Mouse (Mus musculus) midbrain, postnatal 0 days (tissue): ENCODE results near the gene Mrpl34. TPM values are rescaled to one million over a fixed set of nuclear protein-coding genes. Genes with fewer than 3 reads are reported as not detected.

Experiments
- ATAC-seq: fragments of 200-750 bp; cut with Nextera tagmentation; 2 replicates; pipeline ENCODE4 v1.8.0; 2017; ENCODE audit warnings: moderate number of reproducible peaks, mild to moderate bottlenecking, moderate TSS enrichment, moderate library complexity; ENCODE audit not compliant: low FRiP score
- DNase-seq: peaks from one replicate; pipeline ENCODE4 v3.0.0-alpha.2; 2015; ENCODE audit warnings: low spot score
- H3K27ac ChIP-seq: fragments of 300-500 bp; sonication (generic); 2 replicates; pipeline ENCODE4 v1.5.1; 2014; ENCODE audit warnings: low read depth, mild to moderate bottlenecking, low read length, mixed read lengths
- H3K27me3 ChIP-seq: fragments of 300-500 bp; sonication (generic); 2 replicates; pipeline ENCODE4 v1.6.1; 2014; ENCODE audit warnings: low read length, control low read depth, mixed read lengths; ENCODE audit not compliant: insufficient read depth
- H3K36me3 ChIP-seq: fragments of 300-500 bp; sonication (generic); 2 replicates; pipeline ENCODE4 v1.6.1; 2014; ENCODE audit warnings: low read length, control low read depth, mixed read lengths; ENCODE audit not compliant: insufficient read depth
- H3K4me1 ChIP-seq: fragments of 300-500 bp; sonication (generic); 2 replicates; pipeline ENCODE4 v1.6.1; 2014; ENCODE audit warnings: mild to moderate bottlenecking, control low read depth, antibody characterized with exemption, low read length, mixed read lengths; ENCODE audit not compliant: insufficient read depth
- H3K4me2 ChIP-seq: fragments of 300-500 bp; sonication (generic); 2 replicates; pipeline ENCODE4 v1.6.1; 2014; ENCODE audit warnings: low read depth, mild to moderate bottlenecking, low read length, mixed read lengths; ENCODE audit not compliant: poor library complexity, severe bottlenecking
- H3K4me3 ChIP-seq: fragments of 300-500 bp; sonication (generic); 2 replicates; pipeline ENCODE4 v1.5.1; 2014; ENCODE audit warnings: low read depth, mild to moderate bottlenecking, low read length, moderate library complexity
- H3K9ac ChIP-seq: fragments of 300-500 bp; sonication (generic); replicated peaks from 2 replicates; pipeline ENCODE4 v1.6.1; 2014; ENCODE audit warnings: mild to moderate bottlenecking, low read length, moderate library complexity, mixed read lengths; ENCODE audit not compliant: poor library complexity, severe bottlenecking
- H3K9me3 ChIP-seq: fragments of 300-500 bp; sonication (generic); 2 replicates; pipeline ENCODE4 v1.6.1; 2016; ENCODE audit warnings: low read length, control low read depth
- CTCF ChIP-seq: IDR thresholded peaks from 2 replicates; pipeline ENCODE4 v1.5.1; 2016; ENCODE audit warnings: antibody characterized with exemption, mild to moderate bottlenecking
- WGBS: fragments of 180-500 bp; shearing (Covaris S2); extraction: QIAGEN DNeasy Blood & Tissue Kit; methylation state at CpG from one replicate; pipeline ENCODE4 v1.1.7; 2014; 5-methylcytosine and 5-hydroxymethylcytosine counted together
- polyA plus RNA-seq: library from polyadenylated mRNA; unstranded; fragments of >200 nt; fragmentation: Nextera tagmentation; extraction: Ambion mirVana; gene quantifications from 2 replicates; pipeline ENCODE4 v1.2.1, GENCODE M21; 2015
- total RNA-seq: library from RNA; depleted of rRNA; stranded (reverse); fragments of >200 nt; gene quantifications from 2 replicates; pipeline ENCODE4 v1.2.3, GENCODE M21; 2014

Gene Mrpl34
- total and polyA plus RNA-seq, 2 experiments from 2014 or later = 119 to 163 TPM

DNA sequence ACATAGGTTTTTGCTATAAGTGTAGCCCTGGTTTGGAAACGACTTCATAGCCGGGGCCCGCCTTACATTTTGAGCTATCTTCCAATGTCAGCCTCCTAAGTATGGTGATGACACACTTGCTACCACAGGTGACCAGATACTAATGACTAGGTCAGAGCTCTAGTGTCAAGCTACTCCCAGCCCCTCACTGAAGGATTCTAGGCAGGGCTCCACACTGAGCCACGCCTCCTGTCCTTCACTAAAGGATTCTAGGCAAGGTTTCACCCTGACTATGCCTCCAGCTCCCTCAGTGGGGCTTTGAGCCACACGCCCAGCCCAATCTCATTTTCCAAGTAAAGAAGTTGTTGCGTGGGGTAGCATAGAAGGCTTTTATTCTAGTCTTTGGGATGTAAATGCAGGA is 4.0 kb upstream of the Mrpl34 start:
- peaks cover 35% of the 10 kb centered on the region for H3K36me3 ChIP-seq

DNA sequence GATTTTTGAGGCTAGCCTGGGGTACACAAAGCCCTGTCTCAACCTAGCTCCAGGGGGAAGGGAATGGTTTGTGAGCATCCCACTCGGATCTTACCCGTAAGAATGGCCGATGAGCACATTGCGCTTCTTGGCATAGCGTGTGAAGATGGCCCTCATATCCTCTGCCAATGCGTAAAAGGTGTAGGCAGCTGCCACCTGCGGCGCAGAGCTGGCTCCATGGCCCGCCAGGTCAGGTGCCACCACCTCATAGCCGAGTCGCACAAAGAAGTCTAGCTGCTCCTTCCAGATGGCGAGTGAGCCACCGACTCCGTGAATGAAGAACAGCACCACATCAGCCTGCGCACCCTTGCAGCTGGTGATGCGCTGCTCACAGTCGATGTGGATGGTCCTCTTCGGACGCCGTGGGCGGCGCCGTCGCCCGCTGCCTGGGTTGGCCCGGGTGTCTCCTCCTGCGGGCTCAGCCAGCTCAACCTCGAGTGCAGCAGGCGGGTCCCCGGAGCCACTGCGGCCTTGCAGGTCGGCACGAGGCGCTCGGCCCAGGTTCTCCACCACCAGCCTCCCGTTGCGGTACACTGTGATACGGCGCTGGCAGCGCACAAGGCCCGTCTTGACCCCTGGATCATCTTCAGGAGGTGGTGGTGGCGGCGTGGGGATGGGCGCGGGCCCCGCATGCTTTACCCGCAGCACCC is 3.5 kb upstream of the Mrpl34 start:
- H3K9ac ChIP-seq = no peak overlapping the region; the same call in 1 of the 2 replicates
- ATAC-seq (no peak), DNase-seq (no peak)
- peaks cover 35% of the 10 kb centered on the region for H3K36me3 ChIP-seq
- peaks cover 5% of the 10 kb centered on the region; the same call in 1 of the 2 replicates for H3K4me1 ChIP-seq
- H3K4me2 ChIP-seq = no peak overlapping the region
- no peak for TF ChIP-seq CTCF
- H3K9me3 ChIP-seq = no peaks in the 10 kb centered on the region
- no peak overlapping the region for H3K4me3 ChIP-seq
- no peak overlapping the region for H3K27ac ChIP-seq
- WGBS = 88% methylated on average over 42 of the region's 47 CpGs
- no peaks in the 10 kb centered on the region for H3K27me3 ChIP-seq

More for the DNA sequence above, 4.0 kb upstream of the Mrpl34 start:
- TF ChIP-seq CTCF = no peak
- no peak overlapping the region for H3K4me3 ChIP-seq
- no peak overlapping the region for H3K4me2 ChIP-seq
- WGBS = 94% methylated on average over 6 of the region's 6 CpGs
- no peak for DNase-seq
- no peak overlapping the region for H3K27ac ChIP-seq
- no peaks in the 10 kb centered on the region for H3K27me3 ChIP-seq
- no peak for ATAC-seq
- peaks cover 5% of the 10 kb centered on the region; the same call in 1 of the 2 replicates for H3K4me1 ChIP-seq
- H3K9me3 ChIP-seq = no peaks in the 10 kb centered on the region
- no peak overlapping the region for H3K9ac ChIP-seq

DNA sequence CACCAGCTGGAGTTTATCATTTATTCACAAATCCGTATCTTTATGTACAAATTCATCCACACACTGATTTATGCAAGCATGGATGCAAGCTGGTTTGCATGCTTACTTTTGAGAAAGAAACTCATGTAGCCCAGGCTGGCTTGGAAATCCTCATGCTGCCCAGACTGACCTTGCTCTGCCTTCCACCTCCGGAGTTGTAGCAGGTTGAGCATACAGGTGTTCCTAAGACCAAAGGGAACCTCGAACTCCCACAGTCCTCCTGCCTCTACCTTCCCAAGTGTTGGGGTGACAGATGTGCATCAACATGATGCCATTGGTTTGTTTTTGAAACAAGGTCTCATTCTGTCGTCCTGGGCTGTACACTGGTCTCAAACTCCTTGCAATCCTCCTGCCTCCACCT is 2.6 kb upstream of the Mrpl34 start:
- H3K36me3 ChIP-seq = peaks cover 30% of the 10 kb centered on the region
- H3K4me2 ChIP-seq = peak overlapping the region; percentile 86
- no peaks in the 10 kb centered on the region for H3K9me3 ChIP-seq
- H3K27me3 ChIP-seq = no peaks in the 10 kb centered on the region
- peaks cover 5% of the 10 kb centered on the region; the same call in 1 of the 2 replicates for H3K4me1 ChIP-seq
- peak overlapping the region; percentile 94 for H3K4me3 ChIP-seq
- H3K27ac ChIP-seq = no peak overlapping the region
- TF ChIP-seq CTCF = no peak
- 71% methylated on average over 4 of the region's 4 CpGs for WGBS
- no peak for DNase-seq
- ATAC-seq = no peak
- peak overlapping the region; percentile 93 for H3K9ac ChIP-seq

DNA sequence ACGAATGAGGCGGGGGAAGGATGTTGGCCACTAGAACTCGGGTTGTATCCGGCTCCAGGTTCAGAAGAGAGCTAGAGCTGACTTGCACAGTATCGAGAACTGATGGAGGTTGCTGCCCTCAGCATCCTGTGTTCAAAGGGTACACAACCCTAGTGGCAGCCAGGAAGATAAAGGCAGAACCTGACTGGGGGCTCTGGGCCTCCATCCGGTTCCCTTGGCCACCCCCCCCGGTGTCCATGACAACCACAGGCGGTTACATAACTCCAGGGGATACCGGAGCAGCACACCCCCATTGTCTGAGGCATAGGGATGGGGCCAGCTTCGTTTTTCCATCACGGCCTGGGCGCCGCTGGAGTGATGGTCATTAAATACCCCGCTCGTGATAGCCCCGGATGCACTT is 2.0 kb upstream of the Mrpl34 start:
- H3K9me3 ChIP-seq = no peaks in the 10 kb centered on the region
- peak overlapping the region; percentile 82 for H3K27ac ChIP-seq
- H3K27me3 ChIP-seq = no peaks in the 10 kb centered on the region
- ATAC-seq = peak; percentile 2; the same call in 1 of the 2 replicates
- TF ChIP-seq CTCF = peak; percentile 17; the same call in 1 of the 2 replicates
- 2% methylated on average over 16 of the region's 16 CpGs for WGBS
- H3K4me2 ChIP-seq = peak overlapping the region; percentile 86
- H3K9ac ChIP-seq = peak overlapping the region; percentile 93
- DNase-seq = peak; percentile 43
- peaks cover 24% of the 10 kb centered on the region for H3K36me3 ChIP-seq
- peak overlapping the region; percentile 94 for H3K4me3 ChIP-seq
- H3K4me1 ChIP-seq = peaks cover 5% of the 10 kb centered on the region; the same call in 1 of the 2 replicates

DNA sequence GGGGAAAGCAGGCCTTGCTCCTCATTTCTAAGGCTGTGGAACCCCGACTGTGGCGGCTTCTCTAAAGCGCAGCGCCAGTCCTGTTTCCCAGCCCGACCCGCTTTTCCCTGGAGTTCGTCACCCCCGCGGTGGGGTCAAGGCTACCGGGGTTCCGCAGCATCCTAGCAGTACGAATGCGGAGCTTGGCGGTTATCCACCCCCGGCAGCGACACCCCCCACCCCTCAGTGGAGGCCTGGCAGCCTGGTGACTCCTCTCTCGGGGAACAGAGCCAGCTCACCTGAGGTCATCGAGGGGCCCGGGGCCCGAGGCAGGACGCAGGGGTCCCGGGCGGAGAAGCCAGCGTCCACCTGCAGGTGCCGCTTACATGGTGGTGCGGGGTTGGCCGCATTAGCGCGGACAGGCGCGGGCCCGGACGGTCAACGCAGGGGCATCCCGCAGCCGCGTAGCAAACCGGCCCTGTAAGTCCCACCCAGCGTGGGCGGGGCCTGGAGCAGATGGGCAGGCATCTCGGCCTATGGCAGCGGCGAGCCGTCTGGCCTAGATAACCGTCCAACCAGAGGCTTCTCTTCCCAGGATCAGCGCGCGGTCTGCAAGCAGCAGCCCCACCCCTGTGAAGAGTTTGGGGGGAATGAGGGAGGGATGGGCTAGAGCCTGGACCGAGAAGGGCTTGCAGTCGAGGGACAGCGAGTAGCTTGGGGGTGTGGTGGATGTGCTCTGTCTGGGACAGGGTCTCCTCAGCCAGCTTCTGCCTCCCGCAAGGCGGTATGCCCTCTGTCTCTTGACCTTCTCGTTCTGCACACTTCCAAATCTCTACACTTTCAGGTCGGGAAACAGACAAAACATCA is 1.3 kb upstream of the Mrpl34 start, which contains the start of gene Abhd8:
Abhd8 (minus strand) TSS at position 468 of the 846 bp plus-strand sequence.
- under 1% methylated on average over 55 of the region's 55 CpGs for WGBS
- Histone ChIP-seq H3K4me3 (peak within 1 kb of the TSS; percentile 94), H3K9ac (peak within 1 kb of the TSS; percentile 93), H3K4me2 (peak within 1 kb of the TSS; percentile 86), H3K4me1 (peaks cover 5% of the 10 kb centered on the region; the same call in 1 of the 2 replicates), H3K36me3 (peaks cover 19% of the 10 kb centered on the region), H3K27me3 (no peaks in the 10 kb centered on the region), H3K27ac (peak within 1 kb of the TSS; percentile 82), H3K9me3 (no peaks in the 10 kb centered on the region)
- TF ChIP-seq CTCF = peak; percentile 6; the same call in 1 of the 2 replicates
- peak; percentile 80 for ATAC-seq
- peak; percentile 98 for DNase-seq
